Mouse (Mus musculus) erythroblast, embryonic 14.5 days (primary cell): ENCODE data around the gene Fam92a. TPM values are rescaled to one million over a fixed set of nuclear protein-coding genes. Genes with fewer than 3 reads are reported as not detected.
"Not testable (repeated sequence)": the region's sequence is repeated elsewhere in the genome, so short reads cannot be mapped to it uniquely, and the experiment has no call there.

Experiments used
- H3K27me3 ChIP-seq: 2 replicates; pipeline ENCODE4 v1.6.1; 2012; ENCODE audit warnings: inconsistent platforms; ENCODE audit not compliant: control insufficient read depth
- H3K36me3 ChIP-seq: 2 replicates; pipeline ENCODE4 v1.6.1; 2012; ENCODE audit warnings: mild to moderate bottlenecking, inconsistent platforms; ENCODE audit not compliant: control insufficient read depth
- H3K4me1 ChIP-seq: 2 replicates; pipeline ENCODE4 v1.6.1; 2012; ENCODE audit warnings: inconsistent platforms; ENCODE audit not compliant: control insufficient read depth
- H3K4me3 ChIP-seq: replicated peaks from 2 replicates; pipeline ENCODE3; 2012; ENCODE audit warnings: moderate library complexity, mild to moderate bottlenecking, inconsistent platforms
- H3K9me3 ChIP-seq: 2 replicates; pipeline ENCODE4 v1.6.1; 2012; ENCODE audit warnings: low read length, inconsistent platforms, mixed read lengths; ENCODE audit not compliant: control insufficient read depth
- GATA1 ChIP-seq: IDR thresholded peaks from 2 replicates; pipeline ENCODE4 v1.6.1; 2012; ENCODE audit warnings: low read length, inconsistent platforms, mixed read lengths
- TAL1 ChIP-seq: IDR thresholded peaks from 3 replicates; pipeline ENCODE4 v1.6.1; 2012; ENCODE audit warnings: low read length, inconsistent platforms, mixed read lengths
- polyA plus RNA-seq: library from polyadenylated mRNA; stranded (reverse); fragments of >175 nt; gene quantifications from 2 replicates; pipeline ENCODE4 v1.2.3, GENCODE M21; 2012

Gene Fam92a
- 0.34 and 0.48 TPM in 2 replicates for polyA plus RNA-seq

GRCm38 (mm10) chr4:12171318-12172091 lies at the start of gene Fam92a:
Gene Fam92a (minus strand): TSS chr4:12172015.
- H3K4me1 ChIP-seq: peaks cover 16% of the 10 kb centered on the region
- no peaks in the 10 kb centered on the region for H3K9me3 ChIP-seq
- peaks cover 2% of the 10 kb centered on the region; the same call in 1 of the 2 replicates for H3K36me3 ChIP-seq
- peak within 1 kb of the TSS; percentile 71 for H3K4me3 ChIP-seq
- TF ChIP-seq GATA1 (no peak), TAL1 (no peak)
- peaks cover 9% of the 10 kb centered on the region for H3K27me3 ChIP-seq

DNA sequence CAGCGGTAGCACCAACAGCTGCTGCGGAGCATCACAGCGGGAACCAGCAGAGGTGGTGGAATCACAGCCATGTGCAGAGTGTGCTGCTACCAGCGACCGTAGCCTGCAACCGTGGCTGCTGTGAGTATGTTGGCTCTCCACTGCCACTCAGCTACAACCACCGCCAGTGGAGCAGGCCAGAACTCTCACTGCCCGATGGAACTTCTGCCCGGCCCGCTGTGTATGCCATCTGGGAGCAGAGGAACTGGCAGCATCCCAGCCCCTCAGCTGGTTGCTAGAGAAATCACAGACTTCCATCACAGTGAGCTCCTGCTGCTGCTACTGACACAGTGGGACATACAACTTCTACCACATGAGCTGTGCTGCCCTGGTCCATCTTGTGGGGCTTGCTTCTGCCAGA lies 7.2 kb upstream of the Fam92a start:
- Histone ChIP-seq H3K27me3 (no peaks in the 10 kb centered on the region), H3K4me1 (no peaks in the 10 kb centered on the region), H3K9me3 (no peaks in the 10 kb centered on the region), H3K36me3 (no peaks in the 10 kb centered on the region), H3K4me3 (no peak overlapping the region)
- no peak for TF ChIP-seq TAL1
- no peak for TF ChIP-seq GATA1

GRCm38 (mm10) chr4:12170986-12171317 lies 863 bp downstream of the Fam92a start:
- Histone ChIP-seq H3K4me3 (peak overlapping the region; percentile 71), H3K4me1 (peaks cover 16% of the 10 kb centered on the region), H3K27me3 (peaks cover 9% of the 10 kb centered on the region), H3K9me3 (no peaks in the 10 kb centered on the region), H3K36me3 (peaks cover 2% of the 10 kb centered on the region; the same call in 1 of the 2 replicates)
- TF ChIP-seq TAL1: no peak
- TF ChIP-seq GATA1: no peak

DNA sequence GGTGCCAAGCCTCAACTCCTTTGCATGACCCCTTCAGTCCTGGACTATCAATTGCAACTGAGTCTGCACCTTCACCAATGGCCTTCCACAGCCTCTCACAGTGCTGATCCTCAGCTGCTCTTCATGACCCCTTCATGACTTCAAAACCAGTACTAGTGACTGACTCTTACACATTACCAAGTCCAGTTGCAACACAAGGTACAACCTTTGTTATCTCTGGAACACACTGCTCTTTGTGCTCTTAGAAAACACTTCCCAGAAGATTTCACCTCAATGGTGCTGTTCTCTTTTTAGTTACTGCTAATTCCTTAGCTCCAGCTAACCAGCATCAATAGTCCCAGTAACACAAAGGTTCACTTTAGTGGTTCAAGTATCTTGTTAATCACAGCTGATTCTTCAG lies 24.2 kb downstream of the Fam92a start:
- TF ChIP-seq GATA1 (no peak), TAL1 (no peak)
- H3K36me3 ChIP-seq: peaks cover 13% of the 10 kb centered on the region
- no peaks in the 10 kb centered on the region for H3K27me3 ChIP-seq
- no peak overlapping the region for H3K4me3 ChIP-seq
- peaks cover 2% of the 10 kb centered on the region; the same call in 1 of the 2 replicates for H3K9me3 ChIP-seq
- H3K4me1 ChIP-seq: no peaks in the 10 kb centered on the region

DNA sequence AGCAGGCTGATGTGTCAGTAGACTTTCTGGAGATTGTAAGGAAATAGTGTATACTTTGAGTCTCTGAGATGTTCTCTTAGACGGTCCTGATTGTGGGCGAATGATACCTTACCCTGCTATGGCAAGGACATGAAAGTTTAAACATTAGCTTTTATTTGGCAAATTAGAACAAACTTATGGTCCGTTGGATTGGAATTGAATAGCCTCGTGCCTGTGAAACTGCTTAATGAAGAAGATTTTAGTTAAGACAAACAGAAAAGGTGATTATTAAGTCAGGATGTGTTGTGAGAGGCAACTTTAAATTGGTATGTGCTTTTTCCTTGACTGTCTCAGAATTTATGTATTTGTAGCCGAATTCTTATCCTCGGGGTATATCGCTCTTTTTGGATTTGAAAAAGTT lies 30.3 kb downstream of the Fam92a start:
- H3K36me3 ChIP-seq, H3K4me3 ChIP-seq, H3K27me3 ChIP-seq, H3K9me3 ChIP-seq, H3K4me1 ChIP-seq: not testable (repeated sequence)

DNA sequence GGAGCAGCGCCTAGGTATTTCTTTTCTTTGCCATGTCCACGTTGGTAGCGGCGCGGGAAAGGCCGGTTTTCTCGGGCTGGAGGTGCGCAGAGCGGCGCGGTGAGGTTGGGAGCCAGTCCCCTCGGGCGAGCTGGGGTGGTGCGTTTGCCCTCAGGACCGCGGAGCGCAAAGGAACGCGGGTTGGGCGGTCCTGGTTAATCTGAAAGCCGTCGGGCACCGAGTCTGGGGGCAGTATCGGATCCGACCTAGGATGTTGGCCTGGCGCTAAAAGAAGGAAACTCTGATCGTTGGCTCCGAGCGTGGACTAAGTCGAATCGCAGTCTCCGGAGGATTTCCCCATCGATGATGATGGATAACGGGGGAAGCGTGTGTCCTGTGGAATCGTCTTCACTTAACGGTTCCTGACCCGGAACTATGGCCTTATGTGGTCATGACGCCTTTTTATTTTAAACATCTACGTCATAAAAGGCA lies 31.2 kb downstream of the Fam92a start:
- H3K9me3 ChIP-seq, H3K4me1 ChIP-seq, H3K4me3 ChIP-seq: not testable (repeated sequence)

GRCm38 (mm10) chr4:12140141-12140567 lies 31.7 kb downstream of the Fam92a start, which contains the start of gene Rbm12b1:
Gene Rbm12b1 (plus strand): TSS chr4:12140264.
- H3K27me3 ChIP-seq, H3K36me3 ChIP-seq, H3K9me3 ChIP-seq, H3K4me1 ChIP-seq: not testable (repeated sequence)
- H3K4me3 ChIP-seq: peak within 1 kb of the TSS; percentile 64

More for the DNA sequence above, 31.2 kb downstream of the Fam92a start:
- not testable (repeated sequence) for H3K36me3 ChIP-seq, H3K27me3 ChIP-seq

Other genes with a start within 250 kb of the Fam92a start
- not detected in 2 replicates for gene Gm10604, start 190.8 kb downstream of the Fam92a start, polyA plus RNA-seq
- 0.01 TPM in 1 of 2 replicates, not detected in the other for gene Rbm12b2, start 82.6 kb downstream of the Fam92a start, polyA plus RNA-seq
- gene Rbm12b1, start 31.8 kb downstream of the Fam92a start, polyA plus RNA-seq: 0.02 and 0.08 TPM in 2 replicates